Mouse (Mus musculus) frontal cortex, postnatal 36 days (tissue): ENCODE measurements around the gene Hcfc1.

Source experiments
- DNase-seq, 2 experiments: peaks; one replicate each; pipeline ENCODE4 v3.0.0; 2022; ENCODE audit warnings: low spot score in 2 of 2

The Hcfc1 gene

GRCm38 (mm10) chrX:73941860-73942259 is 24.3 kb downstream of the Hcfc1 start:
- DNase-seq = no peak

DNA sequence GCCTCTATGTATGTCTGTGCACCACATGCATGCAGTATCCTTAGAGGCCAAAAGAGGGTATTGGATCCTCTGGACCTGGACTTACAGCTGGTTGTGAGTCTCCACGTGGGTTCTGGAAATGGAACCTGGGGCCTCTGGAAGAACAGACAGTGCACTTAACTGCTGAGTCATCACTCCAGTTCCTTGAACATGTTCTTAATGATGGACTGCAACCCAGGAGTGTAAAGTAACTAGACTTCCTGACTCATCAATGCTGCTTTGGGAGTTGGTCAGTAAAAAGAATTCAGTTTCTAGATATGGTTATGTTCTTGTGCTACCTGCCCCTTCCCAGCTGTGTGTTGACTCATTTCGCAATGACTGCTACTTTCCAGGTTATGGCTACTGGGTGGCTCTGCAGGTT is 34.3 kb downstream of the Hcfc1 start:
- no peak for DNase-seq

GRCm38 (mm10) chrX:73930402-73931062 is 35.6 kb downstream of the Hcfc1 start, which contains the start of gene Renbp:
Gene Renbp, minus strand, starts transcription at chrX:73930850.
- DNase-seq = no peak

- no peak for DNase-seq
Measured at GRCm38 (mm10) chrX:73922550-73922882, 43.6 kb downstream of the Hcfc1 start.

- peak; percentile 78 to 87 for DNase-seq
Measured at GRCm38 (mm10) chrX:73921823-73922549, 44.2 kb downstream of the Hcfc1 start, which contains the start of the genes Arhgap4 and Naa10. Gene Arhgap4, minus strand, starts transcription at chrX:73921870. Gene Naa10, minus strand, starts transcription at chrX:73921944.

GRCm38 (mm10) chrX:73921285-73921822 is 44.8 kb downstream of the Hcfc1 start:
- DNase-seq = no peak

DNA sequence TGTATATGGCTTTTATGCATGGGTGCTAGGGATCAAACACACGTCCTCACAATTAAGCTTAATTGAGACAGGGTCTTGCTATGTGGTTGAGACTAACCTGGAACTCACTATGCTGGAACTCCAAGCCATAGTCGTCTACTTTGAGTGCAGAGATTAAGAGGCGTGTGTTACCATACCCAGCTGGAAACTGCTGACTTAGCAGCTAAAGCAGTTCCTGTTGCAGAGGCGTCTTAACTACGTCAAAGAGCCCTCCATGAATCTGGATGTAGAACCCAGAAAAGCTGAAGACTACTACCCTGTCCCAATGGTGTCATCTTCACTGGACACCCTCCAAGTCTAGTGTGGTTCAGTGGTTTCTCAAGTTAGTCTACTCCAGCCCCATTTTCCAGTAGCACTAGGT is 47.5 kb downstream of the Hcfc1 start:
- no peak for DNase-seq

- DNase-seq = no peak
Measured at GRCm38 (mm10) chrX:73916945-73917344, 49.2 kb downstream of the Hcfc1 start.

GRCm38 (mm10) chrX:73914827-73915703 is 51.1 kb downstream of the Hcfc1 start:
- DNase-seq = peak; percentile 79 to 91

DNA sequence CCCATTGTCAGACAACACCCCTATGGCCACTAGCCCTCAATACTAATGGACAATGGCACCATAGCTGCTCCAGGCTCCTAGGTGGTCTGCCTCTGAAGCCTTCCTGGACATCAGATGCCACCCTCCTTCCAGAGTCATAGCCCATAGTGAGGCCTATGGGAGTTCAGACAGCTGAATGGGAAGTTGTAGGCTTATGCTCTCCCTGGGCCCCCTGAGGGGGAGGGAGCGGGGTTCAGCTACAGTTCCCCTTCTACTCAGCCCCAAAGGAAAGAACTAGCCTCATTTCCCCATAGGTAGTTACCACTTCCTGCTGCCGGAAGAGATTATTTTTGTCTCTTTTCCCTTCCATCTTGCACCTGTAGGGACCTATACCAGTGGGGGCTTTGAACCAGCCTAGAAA is 54.6 kb downstream of the Hcfc1 start:
- DNase-seq = no peak

DNA sequence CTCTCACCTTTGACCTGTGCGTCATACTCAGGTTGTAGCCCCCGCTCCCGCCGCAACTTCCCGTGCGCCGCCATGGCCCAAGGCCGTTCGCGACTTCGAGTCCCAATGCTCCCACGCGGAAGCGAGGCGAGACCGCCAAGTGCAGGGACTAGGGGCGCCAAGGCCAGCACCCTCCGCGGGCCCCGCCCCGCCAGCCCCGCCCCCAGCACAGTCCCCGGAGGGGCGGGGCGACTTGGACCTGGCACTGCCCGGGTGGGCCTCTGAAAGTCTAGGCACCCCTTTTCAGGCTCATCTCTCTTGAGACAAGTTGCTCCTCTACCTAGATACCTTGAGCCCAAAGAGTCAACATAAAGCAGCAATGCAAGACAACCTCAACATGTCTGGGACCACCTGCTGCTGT is 55.0 kb downstream of the Hcfc1 start:
- no peak for DNase-seq

GRCm38 (mm10) chrX:73910451-73910850 is 55.7 kb downstream of the Hcfc1 start:
- DNase-seq = no peak

- DNase-seq = no peak
Measured at GRCm38 (mm10) chrX:73910049-73910448, 56.1 kb downstream of the Hcfc1 start.

DNA sequence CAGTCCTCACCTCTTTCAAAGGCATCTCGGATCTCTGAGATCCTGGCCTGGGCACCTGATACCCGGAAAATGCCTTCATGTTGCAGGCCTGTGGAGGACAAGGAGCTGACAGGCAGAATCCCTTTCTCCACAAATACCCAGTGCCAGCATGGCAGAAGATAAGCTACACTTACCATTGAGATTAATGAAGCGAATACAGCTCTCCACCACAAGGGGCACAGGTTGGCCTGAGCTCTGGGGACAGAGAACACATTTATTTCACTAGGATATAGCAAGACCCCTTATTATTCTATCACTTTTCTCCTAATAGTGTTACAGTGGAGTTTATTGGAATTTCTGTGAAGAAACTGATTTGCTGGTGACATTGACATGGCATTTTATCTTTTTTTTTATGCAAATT is 68.2 kb downstream of the Hcfc1 start:
- no peak for DNase-seq

- peak; percentile 36 to 45 for DNase-seq
Measured at GRCm38 (mm10) chrX:73895719-73896118, 70.4 kb downstream of the Hcfc1 start, which contains the start of gene L1cam. Gene L1cam, minus strand, starts transcription at chrX:73896105.

GRCm38 (mm10) chrX:73892833-73893232 is 73.3 kb downstream of the Hcfc1 start:
- no peak for DNase-seq
